Mouse (Mus musculus) heart, embryonic 10.5 days (tissue): ENCODE data around the gene Pkd1l2. TPM values are rescaled to one million over a fixed set of nuclear protein-coding genes. Genes with fewer than 3 reads are reported as not detected.

ENCODE experiments used
- DNase-seq: peaks from one replicate; pipeline ENCODE4 v3.0.0-alpha.2; 2017; ENCODE audit warnings: low spot score
- H3K27ac ChIP-seq: fragments of 300-500 bp; sonication (generic); 2 replicates; pipeline ENCODE4 v1.5.1; 2016; ENCODE audit warnings: mild to moderate bottlenecking
- H3K27me3 ChIP-seq: fragments of 300-500 bp; sonication (generic); 2 replicates; pipeline ENCODE4 v1.6.1; 2016; ENCODE audit warnings: mild to moderate bottlenecking; ENCODE audit not compliant: poor library complexity, insufficient read depth, severe bottlenecking
- H3K36me3 ChIP-seq: fragments of 300-500 bp; sonication (generic); 2 replicates; pipeline ENCODE4 v1.6.1; 2016; ENCODE audit warnings: mild to moderate bottlenecking, moderate library complexity
- H3K4me1 ChIP-seq: fragments of 300-500 bp; sonication (generic); 2 replicates; pipeline ENCODE4 v1.6.1; 2016; ENCODE audit warnings: mild to moderate bottlenecking
- H3K4me3 ChIP-seq: fragments of 300-500 bp; sonication (generic); 2 replicates; pipeline ENCODE4 v1.5.1; 2016; ENCODE audit warnings: mild to moderate bottlenecking, moderate library complexity
- H3K9me3 ChIP-seq: fragments of 300-500 bp; sonication (generic); 2 replicates; pipeline ENCODE4 v1.6.1; 2016; ENCODE audit warnings: mild to moderate bottlenecking, moderate library complexity
- WGBS: fragments of 180-500 bp; shearing (Covaris S2); methylation state at CpG from one replicate; pipeline ENCODE4 v1.1.7; 2016; 5-methylcytosine and 5-hydroxymethylcytosine counted together
- polyA plus RNA-seq: library from polyadenylated mRNA; unstranded; fragments of >200 nt; fragmentation: Nextera tagmentation; extraction: Ambion mirVana; gene quantifications from 2 replicates; pipeline ENCODE4 v1.2.1, GENCODE M21; 2016

Pkd1l2 gene
- polyA plus RNA-seq, 1 experiment from 2014 or later, result 0.03 TPM

- WGBS, result 66% methylated on average over 5 of the region's 5 CpGs
- Histone ChIP-seq H3K27me3 (no peaks in the 10 kb centered on the region), H3K36me3 (no peaks in the 10 kb centered on the region), H3K9me3 (no peaks in the 10 kb centered on the region), H3K27ac (no peak overlapping the region), H3K4me1 (peaks cover 14% of the 10 kb centered on the region), H3K4me3 (no peak overlapping the region)
- no peak for DNase-seq
Observed at GRCm38 (mm10) chr8:116975606-116976005, 106.6 kb downstream of the Pkd1l2 start.

- Histone ChIP-seq H3K36me3 (no peaks in the 10 kb centered on the region), H3K4me3 (no peak overlapping the region), H3K27ac (no peak overlapping the region), H3K4me1 (peaks cover 13% of the 10 kb centered on the region), H3K27me3 (no peaks in the 10 kb centered on the region), H3K9me3 (no peaks in the 10 kb centered on the region)
- 44% methylated on average over 5 of the region's 5 CpGs for WGBS
- DNase-seq, result no peak
Observed at GRCm38 (mm10) chr8:116975066-116975465, 107.2 kb downstream of the Pkd1l2 start.

GRCm38 (mm10) chr8:116969531-116969930 lies 112.7 kb downstream of the Pkd1l2 start:
- no peaks in the 10 kb centered on the region for H3K36me3 ChIP-seq
- no peaks in the 10 kb centered on the region for H3K9me3 ChIP-seq
- no peak overlapping the region for H3K27ac ChIP-seq
- WGBS, result 81% methylated on average over 6 of the region's 6 CpGs
- DNase-seq, result no peak
- peaks cover 5% of the 10 kb centered on the region; the same call in 1 of the 2 replicates for H3K4me1 ChIP-seq
- H3K27me3 ChIP-seq, result no peaks in the 10 kb centered on the region
- H3K4me3 ChIP-seq, result no peak overlapping the region

GRCm38 (mm10) chr8:116954415-116954814 lies 127.8 kb downstream of the Pkd1l2 start:
- Histone ChIP-seq H3K27me3 (no peaks in the 10 kb centered on the region), H3K36me3 (peaks cover 65% of the 10 kb centered on the region), H3K27ac (no peak overlapping the region), H3K4me1 (peaks cover 6% of the 10 kb centered on the region; the same call in 1 of the 2 replicates), H3K9me3 (no peaks in the 10 kb centered on the region), H3K4me3 (no peak overlapping the region)
- no peak for DNase-seq
- 92% methylated on average over 9 of the region's 9 CpGs for WGBS

GRCm38 (mm10) chr8:116952428-116952827 lies 129.8 kb downstream of the Pkd1l2 start:
- H3K36me3 ChIP-seq, result peaks cover 47% of the 10 kb centered on the region
- DNase-seq, result no peak
- 86% methylated on average over 8 of the region's 8 CpGs for WGBS

GRCm38 (mm10) chr8:116951778-116952177 lies 130.5 kb downstream of the Pkd1l2 start:
- H3K36me3 ChIP-seq, result peaks cover 40% of the 10 kb centered on the region
- H3K9me3 ChIP-seq, result no peaks in the 10 kb centered on the region
- DNase-seq, result no peak
- H3K4me3 ChIP-seq, result no peak overlapping the region
- H3K4me1 ChIP-seq, result peaks cover 19% of the 10 kb centered on the region
- WGBS, result 100% methylated on average over 2 of the region's 2 CpGs
- no peak overlapping the region for H3K27ac ChIP-seq
- H3K27me3 ChIP-seq, result no peaks in the 10 kb centered on the region

More at GRCm38 (mm10) chr8:116952428-116952827, 129.8 kb downstream of the Pkd1l2 start:
- Histone ChIP-seq H3K27ac (no peak overlapping the region), H3K27me3 (no peaks in the 10 kb centered on the region), H3K4me1 (peaks cover 14% of the 10 kb centered on the region), H3K4me3 (no peak overlapping the region), H3K9me3 (no peaks in the 10 kb centered on the region)

GRCm38 (mm10) chr8:116951369-116951768 lies 130.9 kb downstream of the Pkd1l2 start:
- peaks cover 23% of the 10 kb centered on the region for H3K4me1 ChIP-seq
- peaks cover 36% of the 10 kb centered on the region for H3K36me3 ChIP-seq
- H3K4me3 ChIP-seq, result no peak overlapping the region
- DNase-seq, result no peak
- no peaks in the 10 kb centered on the region for H3K27me3 ChIP-seq
- 68% methylated on average over 5 of the region's 5 CpGs for WGBS
- H3K9me3 ChIP-seq, result no peaks in the 10 kb centered on the region
- no peak overlapping the region for H3K27ac ChIP-seq

- WGBS, result 51% methylated on average over 7 of the region's 7 CpGs
- DNase-seq, result no peak
- no peaks in the 10 kb centered on the region for H3K36me3 ChIP-seq
- no peaks in the 10 kb centered on the region for H3K27me3 ChIP-seq
- peaks cover 53% of the 10 kb centered on the region for H3K4me1 ChIP-seq
- H3K4me3 ChIP-seq, result peak overlapping the region; percentile 13; the same call in 1 of the 2 replicates
- no peaks in the 10 kb centered on the region for H3K9me3 ChIP-seq
- peak overlapping the region; percentile 76 for H3K27ac ChIP-seq
Observed at GRCm38 (mm10) chr8:116947589-116947988, 134.7 kb downstream of the Pkd1l2 start.

GRCm38 (mm10) chr8:116946851-116947250 lies 135.4 kb downstream of the Pkd1l2 start:
- H3K27ac ChIP-seq, result peak overlapping the region; percentile 80
- no peak for DNase-seq
- peaks cover 53% of the 10 kb centered on the region for H3K4me1 ChIP-seq
- no peaks in the 10 kb centered on the region for H3K27me3 ChIP-seq
- H3K4me3 ChIP-seq, result peak overlapping the region; percentile 31; the same call in 1 of the 2 replicates
- no peaks in the 10 kb centered on the region for H3K9me3 ChIP-seq
- WGBS, result 57% methylated on average over 6 of the region's 6 CpGs
- H3K36me3 ChIP-seq, result no peaks in the 10 kb centered on the region

- H3K4me1 ChIP-seq, result peaks cover 51% of the 10 kb centered on the region
- H3K27me3 ChIP-seq, result no peaks in the 10 kb centered on the region
- DNase-seq, result peak; percentile 84
- H3K27ac ChIP-seq, result peak overlapping the region; percentile 80
- H3K9me3 ChIP-seq, result no peaks in the 10 kb centered on the region
- peak overlapping the region; percentile 31 for H3K4me3 ChIP-seq
- WGBS, result 34% methylated on average over 21 of the region's 21 CpGs
- H3K36me3 ChIP-seq, result no peaks in the 10 kb centered on the region
Observed at GRCm38 (mm10) chr8:116946268-116946838, 135.9 kb downstream of the Pkd1l2 start.

Other genes starting within 250 kb of the Pkd1l2 start
- gene Cmc2, start 161.0 kb downstream of the Pkd1l2 start, polyA plus RNA-seq, result 82.0 and 104 TPM in 2 replicates
- gene Cenpn, start 160.7 kb downstream of the Pkd1l2 start, polyA plus RNA-seq, result 36.9 and 45.5 TPM in 2 replicates
- 8.6 and 11.2 TPM in 2 replicates for gene Atmin, start 139.1 kb downstream of the Pkd1l2 start, polyA plus RNA-seq
- 0.74 and 1.3 TPM in 2 replicates for gene 1700030J22Rik, start 103.5 kb downstream of the Pkd1l2 start, polyA plus RNA-seq
- gene Gcsh, start 88.9 kb downstream of the Pkd1l2 start, polyA plus RNA-seq, result 106 and 140 TPM in 2 replicates
- 0.14 and 2.8 TPM in 2 replicates for gene Bco1, start 13.4 kb upstream of the Pkd1l2 start, polyA plus RNA-seq
- 1.9 TPM in 2 replicates for gene Gan, start 75.7 kb upstream of the Pkd1l2 start, polyA plus RNA-seq
- 6.4 and 8.3 TPM in 2 replicates for gene Cmip, start 174.6 kb upstream of the Pkd1l2 start, polyA plus RNA-seq